In the genomic region with DNA sequence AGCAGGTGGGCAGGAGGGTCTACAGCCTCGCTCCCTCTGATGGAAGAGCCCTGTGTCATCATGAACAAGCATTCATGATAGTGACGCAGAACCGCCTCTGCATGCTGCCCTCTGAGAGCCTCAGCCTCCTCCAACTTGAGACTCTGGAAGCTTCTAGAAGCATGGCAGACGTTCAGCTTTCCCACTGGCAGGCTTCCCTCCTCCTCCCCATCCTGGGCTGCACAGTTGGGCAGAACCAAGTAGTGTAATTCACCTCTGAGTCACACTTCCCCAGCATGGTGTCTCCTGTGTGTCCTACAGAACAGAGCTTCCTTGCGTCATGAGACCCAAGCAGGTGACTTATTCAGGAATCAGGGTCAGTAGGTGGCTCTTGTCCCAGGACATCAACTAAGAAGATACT, we compare ENCODE assay signal across 12 mouse cellular contexts.
DNase-seq lines count a peak whose midpoint lies in the region; ATAC-seq lines count a peak whose summit lies in the region.
"Had no signal": no experiment of that assay in that cellular context is flagged by ENCODE, and none has a peak within 500 bp of the region (broad histone marks: within the 10 kb centered on the region; RNA-seq: fewer than 3 reads in every experiment).

No protein-coding gene starts in this region.

- no peaks in the 10 kb centered on the region for H3K36me3 ChIP-seq in forebrain, embryonic 14.5 days (ENCODE audit: control insufficient read depth, insufficient read depth, low read length)
- H3K36me3 ChIP-seq: limb, embryonic 13.5 days; neural tube, embryonic 12.5 days had no signal

- no peak overlapping the region for H3K4me2 ChIP-seq in forebrain, embryonic 14.5 days (ENCODE audit: low read length)
- H3K4me2 ChIP-seq: limb, embryonic 13.5 days; neural tube, embryonic 12.5 days had no signal

- H3K9me3 ChIP-seq in forebrain, embryonic 14.5 days (replicated peaks; ENCODE audit: control insufficient read depth, low read length), result no peaks in the 10 kb centered on the region
- H3K9me3 ChIP-seq: limb, embryonic 13.5 days; neural tube, embryonic 12.5 days had no signal

- 83% methylated on average over 5 of the region's 5 CpGs for WGBS in forebrain, embryonic 14.5 days

- peak; percentile 15 for DNase-seq in lung, postnatal 14 days
- DNase-seq in lung, postnatal 25 days (ENCODE audit: low spot score), result no peak
- peak; percentile 83 for DNase-seq in cerebellum, adult 9-11 months
- DNase-seq in layer of hippocampus, adult 9-11 months, result peak; percentile 67
- DNase-seq in right cerebral cortex, postnatal 4 days, result peak; percentile 47
- DNase-seq in T-cell, adult 2 months (ENCODE audit: low spot score), result no peak
- DNase-seq in forebrain, embryonic 14.5 days (ENCODE audit: low spot score), result no peak
- no peak for DNase-seq in kidney, postnatal 10 days
- DNase-seq: kidney, adult 2 months had no signal

- no peak for ATAC-seq in forebrain, embryonic 14.5 days

- no peak overlapping the region for H3K27ac ChIP-seq in forebrain, embryonic 14.5 days (ENCODE audit: low read depth, low read length)
- H3K27ac ChIP-seq: limb, embryonic 13.5 days; neural tube, embryonic 12.5 days had no signal

- H3K9ac ChIP-seq in forebrain, embryonic 14.5 days (ENCODE audit: low read length), result no peak overlapping the region
- H3K9ac ChIP-seq: limb, embryonic 13.5 days; neural tube, embryonic 12.5 days had no signal

- peaks cover 14% of the 10 kb centered on the region for H3K4me1 ChIP-seq in forebrain, embryonic 14.5 days (ENCODE audit: control insufficient read depth, insufficient read depth, low read length)

- H3K4me3 ChIP-seq in forebrain, embryonic 14.5 days (ENCODE audit: low read depth, low read length), result no peak overlapping the region
- H3K4me3 ChIP-seq: erythroblast, embryonic 14.5 days; limb, embryonic 13.5 days; neural tube, embryonic 12.5 days had no signal

- H3K27me3 ChIP-seq in forebrain, embryonic 14.5 days (replicated peaks; ENCODE audit: control insufficient read depth, insufficient read depth, low read length), result no peaks in the 10 kb centered on the region
- H3K27me3 ChIP-seq: limb, embryonic 13.5 days; neural tube, embryonic 12.5 days had no signal

Comparison
In these comparisons a context has a peak if more than half of its experiments do, and no peak if none do; other contexts are left out.
1. DNase-seq: peak in lung, postnatal 14 days (single experiment), cerebellum, adult 9-11 months (single experiment), layer of hippocampus, adult 9-11 months (single experiment) and right cerebral cortex, postnatal 4 days (single experiment); none in lung, postnatal 25 days (single experiment), T-cell, adult 2 months (single experiment), forebrain, embryonic 14.5 days (single experiment) and kidney, postnatal 10 days (single experiment).